Mouse (Mus musculus) left cerebral cortex, postnatal 4 days (tissue): Measurements from ENCODE around the gene Olfr49. TPM values are rescaled to one million over a fixed set of nuclear protein-coding genes. Genes with fewer than 3 reads are reported as not detected.
"Not testable (repeated sequence)": the region's sequence is repeated elsewhere in the genome, so short reads cannot be mapped to it uniquely, and the experiment has no call there.

Experiments
- DNase-seq: peaks from one replicate; pipeline ENCODE4 v3.0.0-alpha.2; 2022
- intact Hi-C: fragments of 180-260 bp; cut with DNase I; formaldehyde crosslinking; loops from one replicate; pipeline ENCODE4 v1.15.1; 2025
- total RNA-seq, 2 experiments: library from RNA; stranded (reverse); gene quantifications; 2 replicates each; pipeline ENCODE4 v1.2.3; 2021

Olfr49 gene
- total RNA-seq, 2 experiments from 2014 or later, result not detected

GRCm38 (mm10) chr14:54233559-54234143, 51.1 kb downstream of the Olfr49 start:
- no peak for DNase-seq
- intact Hi-C loops, result no loop called here

- DNase-seq, result no peak
Measured at GRCm38 (mm10) chr14:54232811-54233558, 51.8 kb downstream of the Olfr49 start.

GRCm38 (mm10) chr14:54232143-54232542, 52.6 kb downstream of the Olfr49 start:
- intact Hi-C loops, result no loop called here

More at GRCm38 (mm10) chr14:54232811-54233558, 51.8 kb downstream of the Olfr49 start:
- intact Hi-C loops, result no loop called here

GRCm38 (mm10) chr14:54231176-54231956, 53.4 kb downstream of the Olfr49 start:
- intact Hi-C loops, result no loop called here
- DNase-seq, result no peak

More at GRCm38 (mm10) chr14:54232143-54232542, 52.6 kb downstream of the Olfr49 start:
- DNase-seq, result no peak

GRCm38 (mm10) chr14:54230638-54231150, 54.0 kb downstream of the Olfr49 start:
- no peak for DNase-seq
- intact Hi-C loops, result no loop called here

GRCm38 (mm10) chr14:54229849-54230248, 54.9 kb downstream of the Olfr49 start:
- DNase-seq, result not testable (repeated sequence)
- intact Hi-C loops, result loop anchor here (5.0 kb wide), 2 partner anchors 168 to 412 kb away; partner anchors contain the start of genes Cdh24 and Gm17606

GRCm38 (mm10) chr14:54228933-54229713, 55.6 kb downstream of the Olfr49 start:
- intact Hi-C loops, result loop anchor here (5.0 kb wide), 2 partner anchors 167 to 413 kb away; partner anchors contain the start of genes Cdh24 and Gm17606
- DNase-seq, result no peak

GRCm38 (mm10) chr14:54228501-54228900, 56.2 kb downstream of the Olfr49 start:
- no peak for DNase-seq
- intact Hi-C loops, result loop anchor here (5.0 kb wide), 2 partner anchors 166 to 414 kb away; partner anchors contain the start of genes Cdh24 and Gm17606

Other genes starting within 250 kb of the Olfr49 start
- 100 to 1,000 TPM; 103 to 114 TPM for gene Dad1, start 30.8 kb downstream of the Olfr49 start, total RNA-seq
- 10 to 100 TPM; 37.1 to 38.9 TPM for gene Abhd4, start 30.8 kb downstream of the Olfr49 start, total RNA-seq
- 10 to 100 TPM; 56.8 to 64.1 TPM for gene Oxa1l, start 75.9 kb upstream of the Olfr49 start, total RNA-seq
- gene Slc7a7, start 132.8 kb upstream of the Olfr49 start, total RNA-seq, result 1 to 10 TPM; 2.2 to 3.7 TPM
- gene Mrpl52, start 142.0 kb upstream of the Olfr49 start, total RNA-seq, result 100 to 1,000 TPM; 147 to 150 TPM
- 10 to 100 TPM; 44.0 to 47.9 TPM for gene Mmp14, start 146.7 kb upstream of the Olfr49 start, total RNA-seq
- 10 to 100 TPM; 39.6 to 39.8 TPM for gene Lrp10, start 179.2 kb upstream of the Olfr49 start, total RNA-seq
- gene Rem2, start 191.2 kb upstream of the Olfr49 start, total RNA-seq, result 10 to 100 TPM; 15.0 to 17.2 TPM
- 10 to 100 TPM; 93.2 to 99.2 TPM for gene Prmt5, start 232.6 kb upstream of the Olfr49 start, total RNA-seq